Mouse (Mus musculus): ENCODE measurements at regions not wholly inside any gene's neighbourhood (a gene's known extent, or its start where the extent isn't known, plus 50 kb on each side); places are given as distances from the start of the nearest gene placed in this dataset.

DNA sequence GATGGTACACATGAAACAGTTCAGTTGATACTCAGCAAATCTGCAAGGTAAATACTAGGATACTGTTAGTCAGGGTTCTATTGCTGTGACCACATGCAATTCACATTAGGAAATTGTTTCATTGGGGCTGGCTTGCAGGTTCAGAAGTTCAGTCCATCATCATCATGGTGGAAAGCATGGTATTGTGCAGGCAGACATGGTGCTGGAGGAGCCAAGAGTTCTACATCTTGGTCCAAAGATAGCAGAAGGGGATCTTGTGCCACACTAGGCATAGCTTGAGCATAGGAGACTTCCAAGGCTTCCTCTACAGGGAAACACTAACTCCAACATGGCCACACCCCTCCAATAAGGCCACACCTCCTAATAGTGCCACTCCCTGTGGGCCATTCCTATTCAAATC is 99.1 kb downstream of the Ier5 start:
- Histone ChIP-seq H3K36me3 (ENCODE audit: control insufficient read depth in 1 of 2, insufficient read depth in 2 of 2, low read length in 2 of 2) (no peaks in the 10 kb centered on the region), H3K27me3 (ENCODE audit: control insufficient read depth in 1 of 2, insufficient read depth in 2 of 2, low read length in 2 of 2) (peaks cover 0 to 1% of the 10 kb centered on the region in 2 experiments; a peak in 2 of 4 replicates), H3K27ac (ENCODE audit: control insufficient read depth, low read depth, low read length) (no peak overlapping the region), H3K9me3 (replicated peaks; ENCODE audit: insufficient read depth, low read length) (no peaks in the 10 kb centered on the region), H3K4me3 (ENCODE audit: control insufficient read depth in 1 of 2, insufficient read depth in 1 of 2, low read depth in 2 of 2, low read length in 2 of 2) (no peak overlapping the region), H3K79me2 (ENCODE audit: control insufficient read depth, insufficient read depth, low read length, poor library complexity) (no peaks in the 10 kb centered on the region), H3K9ac (ENCODE audit: control insufficient read depth, low read depth, low read length, poor library complexity, severe bottlenecking) (no peak overlapping the region), H3K4me1 (ENCODE audit: control insufficient read depth in 1 of 2, insufficient read depth in 2 of 2, low read length in 2 of 2) (no peaks in the 10 kb centered on the region)
- TF ChIP-seq POLR2AphosphoS2 (IDR thresholded peaks at IDR 0.05; ENCODE audit: low read length) (no peak), GABPA (IDR thresholded peaks at IDR 0.05; ENCODE audit: low read depth, low read length) (no peak), GATA1 (IDR thresholded peaks at IDR 0.05; ENCODE audit: low read depth, low read length) (no peak), ELF1 (IDR thresholded peaks at IDR 0.05; ENCODE audit: low read depth, low read length) (no peak), TAL1 (IDR thresholded peaks at IDR 0.05; ENCODE audit: low read length) (no peak)
- DNase-seq (ENCODE audit: low read depth, low spot score) = no peak

DNA sequence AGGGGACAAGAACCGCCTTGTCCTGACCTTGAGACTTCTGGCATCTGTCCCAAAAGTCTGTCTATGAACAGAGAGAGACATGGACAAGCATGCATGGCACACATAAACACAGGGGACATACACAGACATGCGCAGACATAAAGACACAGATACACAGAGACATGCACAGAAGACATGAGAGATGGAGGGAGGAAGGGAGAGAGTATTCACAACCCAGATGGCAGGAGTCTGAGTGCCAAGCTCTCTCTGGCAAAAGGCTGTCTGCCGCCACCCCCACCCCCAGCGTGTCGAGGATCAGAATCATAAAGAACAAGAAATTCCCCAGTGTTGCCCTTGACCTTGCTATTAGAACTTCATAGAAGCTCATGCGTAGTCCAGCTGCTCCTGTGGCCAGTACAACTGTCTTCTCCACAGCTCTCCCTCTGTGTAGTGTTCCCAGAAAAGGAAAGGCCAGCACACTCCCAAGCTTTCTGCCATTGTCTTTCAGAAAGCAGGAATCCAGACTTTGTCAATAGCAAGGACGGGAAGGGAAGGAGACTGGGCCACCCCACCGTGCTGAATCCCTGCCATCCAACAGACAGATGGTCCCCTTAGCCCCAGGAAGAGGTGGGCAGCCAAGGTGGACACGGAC is 99.8 kb downstream of the Ier5 start:
- no peak overlapping the region for H3K4me3 ChIP-seq (ENCODE audit: control insufficient read depth in 1 of 2, insufficient read depth in 1 of 2, low read depth in 2 of 2, low read length in 2 of 2)
- no peak for DNase-seq (ENCODE audit: low read depth, low spot score)
- TF ChIP-seq POLR2A (IDR thresholded peaks at IDR 0.05; ENCODE audit: control insufficient read depth in 1 of 2, insufficient read depth in 1 of 2, low read depth in 1 of 2, low read length in 2 of 2, poor library complexity in 1 of 2) (no peak), POLR2AphosphoS2 (IDR thresholded peaks at IDR 0.05; ENCODE audit: low read length) (no peak), MXI1 (IDR thresholded peaks at IDR 0.05; ENCODE audit: low read depth, low read length) (no peak), EP300 (IDR thresholded peaks at IDR 0.05; ENCODE audit: low read depth in 1 of 2, low read length in 2 of 2) (no peak), MYB (IDR thresholded peaks at IDR 0.05; ENCODE audit: low read depth, low read length) (no peak), ETS1 (IDR thresholded peaks at IDR 0.05; ENCODE audit: low read depth, low read length) (no peak), BHLHE40 (IDR thresholded peaks at IDR 0.05; ENCODE audit: borderline replicate concordance, low read depth, low read length) (no peak), USF1 (IDR thresholded peaks at IDR 0.05; ENCODE audit: low read depth, low read length) (no peak), HCFC1 (IDR thresholded peaks at IDR 0.05; ENCODE audit: low read depth, low read length) (no peak), ZNF384 (IDR thresholded peaks at IDR 0.05; ENCODE audit: low read depth, low read length) (no peak), RAD21 (IDR thresholded peaks at IDR 0.05; ENCODE audit: low read depth, low read length) (no peak), SIN3A (IDR thresholded peaks at IDR 0.05; ENCODE audit: low read length) (no peak), UBTF (IDR thresholded peaks at IDR 0.05; ENCODE audit: borderline replicate concordance, insufficient read depth, low read depth, low read length) (no peak)
- H3K4me1 ChIP-seq (ENCODE audit: control insufficient read depth in 1 of 2, insufficient read depth in 2 of 2, low read length in 2 of 2) = no peaks in the 10 kb centered on the region
- H3K79me2 ChIP-seq (ENCODE audit: control insufficient read depth, insufficient read depth, low read length, poor library complexity) = no peaks in the 10 kb centered on the region
- no peak overlapping the region for H3K9ac ChIP-seq (ENCODE audit: control insufficient read depth, low read depth, low read length, poor library complexity, severe bottlenecking)
- H3K9me3 ChIP-seq (replicated peaks; ENCODE audit: insufficient read depth, low read length) = no peaks in the 10 kb centered on the region
- H3K27ac ChIP-seq (ENCODE audit: control insufficient read depth, low read depth, low read length) = no peak overlapping the region
- H3K36me3 ChIP-seq (ENCODE audit: control insufficient read depth in 1 of 2, insufficient read depth in 2 of 2, low read length in 2 of 2) = no peaks in the 10 kb centered on the region
- H3K27me3 ChIP-seq (ENCODE audit: control insufficient read depth in 1 of 2, insufficient read depth in 2 of 2, low read length in 2 of 2) = peaks cover 0 to 1% of the 10 kb centered on the region in 2 experiments; a peak in 2 of 4 replicates

Measured in MEL (cell line).